Mouse (Mus musculus): ENCODE measurements around the gene Eps8. TPM values are rescaled to one million over a fixed set of nuclear protein-coding genes. Genes with fewer than 3 reads are reported as not detected.

The Eps8 gene
- total RNA-seq, 2 experiments from 2014 or later = 19.7 to 20.6 TPM

DNA sequence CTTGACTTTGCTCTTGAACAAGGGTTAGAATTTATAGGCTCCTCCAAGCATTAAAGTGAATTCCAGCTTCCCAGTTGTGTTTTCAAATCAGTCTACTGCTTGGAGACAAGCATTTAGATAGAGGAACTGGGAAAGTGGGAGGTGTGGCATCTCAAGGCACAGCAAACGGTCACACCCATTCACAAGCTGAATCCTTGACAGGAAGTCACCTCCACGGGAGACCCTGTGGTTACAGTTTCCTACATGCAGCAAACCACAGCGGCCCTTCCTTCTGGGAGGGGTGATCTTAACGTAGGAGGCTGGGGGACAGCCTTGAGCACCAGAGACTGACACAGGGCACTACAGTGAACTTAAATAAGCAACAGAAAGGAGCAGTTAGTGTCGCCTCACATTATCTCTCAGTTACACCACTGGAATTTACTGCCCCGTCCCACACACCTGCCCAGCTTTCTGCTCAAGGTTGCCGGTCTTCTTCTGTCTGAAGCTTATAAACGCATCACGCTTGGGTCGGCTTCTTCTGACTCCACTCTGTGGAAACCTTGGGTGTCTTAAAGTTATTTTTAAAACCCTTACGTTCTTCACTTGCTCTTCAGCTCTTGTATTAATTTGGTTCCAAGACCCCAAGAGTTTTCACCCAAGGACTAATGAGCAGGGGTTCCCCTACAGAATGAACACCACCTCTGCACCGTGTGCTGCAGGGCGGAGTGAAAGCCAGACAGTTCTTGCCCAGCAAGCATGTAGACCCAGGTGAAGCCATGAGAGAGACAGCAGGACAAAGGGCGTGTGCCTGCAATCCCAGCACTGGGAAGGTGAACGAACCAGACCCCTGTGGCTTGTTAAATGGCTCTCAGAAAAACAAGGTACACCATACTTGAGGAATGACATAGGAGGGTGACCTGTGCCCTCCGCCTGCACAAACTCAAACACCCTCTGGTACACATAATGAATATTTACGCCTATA, 113.2 kb downstream of the Eps8 start:
- DNase-seq = no peak

DNA sequence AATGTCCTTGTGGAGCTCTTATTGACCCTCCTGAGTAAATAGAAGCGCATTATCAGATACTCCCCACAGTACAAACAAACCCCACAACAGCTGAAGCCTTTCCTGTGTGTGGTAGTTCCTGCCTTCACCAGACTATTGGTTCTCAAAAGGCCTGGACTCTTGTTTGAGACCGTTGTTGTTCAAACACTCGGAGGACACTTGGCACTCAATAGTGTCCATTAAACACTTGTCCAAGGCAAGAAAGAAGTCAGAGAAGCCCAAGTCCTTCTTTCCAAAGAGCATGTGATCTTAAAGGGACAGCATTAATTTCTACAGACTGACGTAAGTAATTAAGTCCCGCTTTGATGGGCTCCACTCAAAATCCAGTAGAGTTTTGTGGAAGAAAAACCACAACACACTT, 113.9 kb downstream of the Eps8 start:
- DNase-seq = no peak
- intact Hi-C loops (cut with DNase I) = no loop called here

More for the DNA sequence above, 113.2 kb downstream of the Eps8 start:
- intact Hi-C loops (cut with DNase I) = no loop called here

DNA sequence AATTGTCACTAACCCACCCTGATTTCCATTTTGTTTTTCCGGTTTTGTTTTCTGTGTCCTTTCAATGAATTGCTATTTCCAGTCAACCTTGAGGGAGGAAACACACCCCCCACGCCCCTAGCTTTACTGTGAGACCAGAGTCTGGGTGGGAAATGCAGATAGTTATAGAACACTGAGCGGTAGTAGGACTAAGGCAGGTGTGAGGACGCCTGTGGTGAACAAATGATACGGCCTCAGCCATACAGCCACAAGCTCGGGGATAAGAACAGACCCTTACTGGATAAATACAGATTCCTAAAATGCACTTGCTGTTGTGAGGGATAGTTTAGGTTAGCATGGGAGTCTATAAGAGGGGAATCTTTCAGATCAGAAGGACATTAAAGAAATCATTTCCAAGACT, 114.3 kb downstream of the Eps8 start:
- intact Hi-C loops (cut with DNase I) = no loop called here
- DNase-seq = no peak

DNA sequence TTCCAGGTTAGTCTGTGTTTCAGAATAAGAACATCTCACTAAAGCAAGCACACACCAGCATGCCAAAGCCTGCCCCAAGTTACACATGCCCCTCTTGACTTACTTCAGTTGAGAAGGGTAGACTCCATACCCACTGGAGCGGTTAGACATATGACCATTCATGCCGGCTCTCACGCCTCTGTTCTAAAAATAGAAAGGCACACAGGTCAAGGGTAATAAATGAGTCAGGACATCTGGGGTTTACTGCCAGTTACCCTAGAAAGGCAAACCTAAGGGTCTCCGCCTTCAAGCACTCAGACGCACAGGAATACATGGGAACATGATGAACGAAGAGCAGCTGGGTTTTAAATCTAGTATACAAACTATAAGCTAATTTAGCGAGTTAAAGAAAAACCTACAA, 115.5 kb downstream of the Eps8 start:
- no peak for DNase-seq
- intact Hi-C loops (cut with DNase I) = no loop called here

GRCm38 (mm10) chr6:137532758-137533157, 121.9 kb downstream of the Eps8 start:
- no peak for DNase-seq
- intact Hi-C loops (cut with DNase I) = no loop called here

DNA sequence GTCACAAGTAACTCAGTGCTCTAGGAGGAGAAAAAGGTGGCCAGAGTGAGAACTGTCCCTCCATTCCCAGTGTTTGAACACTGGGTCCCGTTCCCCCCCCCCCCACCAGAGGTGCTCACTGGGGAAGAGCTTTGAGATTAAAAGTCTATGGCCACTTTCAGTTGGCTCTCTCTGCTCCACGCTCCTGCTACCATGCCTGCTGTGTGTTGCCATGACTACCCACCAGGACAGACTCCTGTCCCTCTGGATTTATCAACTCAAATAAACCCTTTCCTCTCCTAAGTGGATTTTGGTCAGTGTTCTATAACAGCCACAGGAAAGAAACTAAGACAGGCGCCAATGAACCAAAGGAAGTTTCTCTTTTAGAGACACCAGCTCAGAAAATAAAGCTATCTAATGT, 128.9 kb downstream of the Eps8 start:
- intact Hi-C loops (cut with DNase I) = no loop called here
- no peak for DNase-seq

DNA sequence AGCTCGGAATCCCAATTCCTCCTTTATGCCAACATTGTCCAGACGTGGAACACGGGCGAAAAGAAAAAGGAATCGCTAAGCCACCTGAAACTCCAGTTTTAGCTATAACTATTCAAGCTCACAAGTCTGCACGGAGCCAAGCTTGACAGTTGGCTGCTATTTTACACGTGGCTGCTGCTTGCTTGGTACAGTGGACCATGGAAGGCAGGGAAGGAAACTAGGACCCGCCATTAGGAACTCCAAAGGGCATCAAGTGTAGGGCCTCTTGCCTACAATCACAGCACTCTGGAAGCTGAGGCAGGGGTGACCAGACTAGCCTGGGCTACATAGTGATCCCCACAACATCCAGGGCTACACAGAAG, 134.4 kb downstream of the Eps8 start:
- intact Hi-C loops (cut with DNase I) = no loop called here
- DNase-seq = no peak

GRCm38 (mm10) chr6:137519529-137520342, 134.9 kb downstream of the Eps8 start:
- intact Hi-C loops (cut with DNase I) = no loop called here
- DNase-seq = no peak

DNA sequence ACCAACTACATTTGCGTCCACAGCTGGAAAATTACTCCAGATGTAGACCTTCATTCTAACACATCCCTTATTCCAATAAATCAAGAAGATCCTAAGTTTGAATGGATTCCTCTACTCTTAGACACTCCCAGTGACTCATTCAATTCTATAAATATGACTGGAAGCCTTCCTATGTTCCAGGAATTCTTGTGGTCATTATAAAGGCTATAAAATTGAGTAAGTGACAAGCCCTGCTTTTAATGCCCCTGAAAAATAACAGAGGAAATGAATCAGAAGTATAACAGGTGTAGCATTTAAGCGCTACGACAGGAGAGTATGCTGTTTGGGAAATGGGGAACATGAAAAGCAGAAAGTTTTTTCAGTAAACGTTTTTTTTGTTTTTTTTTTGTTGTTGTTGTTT, 139.8 kb downstream of the Eps8 start:
- intact Hi-C loops (cut with DNase I) = no loop called here
- no peak for DNase-seq

DNA sequence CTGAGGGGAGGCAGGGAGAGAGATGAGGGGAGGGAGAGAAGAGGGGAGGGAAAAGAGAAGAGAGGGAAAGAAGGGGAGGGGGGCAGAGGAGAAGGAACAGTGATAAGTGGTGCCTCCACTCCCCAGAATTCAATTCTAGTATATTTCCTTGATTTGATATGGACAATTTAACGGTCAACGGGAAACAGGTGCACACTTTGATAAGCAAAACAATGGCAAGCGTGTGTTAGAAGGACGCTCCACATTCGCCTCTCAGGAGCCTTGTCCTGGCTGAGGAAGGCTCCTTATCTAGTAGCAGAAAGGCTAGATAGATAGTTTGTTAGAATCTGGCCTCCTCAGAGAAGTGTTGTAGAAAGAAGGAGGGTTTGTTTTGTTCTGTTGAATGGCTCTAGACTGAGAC, 141.9 kb downstream of the Eps8 start:
- no peak for DNase-seq
- intact Hi-C loops (cut with DNase I) = no loop called here

DNA sequence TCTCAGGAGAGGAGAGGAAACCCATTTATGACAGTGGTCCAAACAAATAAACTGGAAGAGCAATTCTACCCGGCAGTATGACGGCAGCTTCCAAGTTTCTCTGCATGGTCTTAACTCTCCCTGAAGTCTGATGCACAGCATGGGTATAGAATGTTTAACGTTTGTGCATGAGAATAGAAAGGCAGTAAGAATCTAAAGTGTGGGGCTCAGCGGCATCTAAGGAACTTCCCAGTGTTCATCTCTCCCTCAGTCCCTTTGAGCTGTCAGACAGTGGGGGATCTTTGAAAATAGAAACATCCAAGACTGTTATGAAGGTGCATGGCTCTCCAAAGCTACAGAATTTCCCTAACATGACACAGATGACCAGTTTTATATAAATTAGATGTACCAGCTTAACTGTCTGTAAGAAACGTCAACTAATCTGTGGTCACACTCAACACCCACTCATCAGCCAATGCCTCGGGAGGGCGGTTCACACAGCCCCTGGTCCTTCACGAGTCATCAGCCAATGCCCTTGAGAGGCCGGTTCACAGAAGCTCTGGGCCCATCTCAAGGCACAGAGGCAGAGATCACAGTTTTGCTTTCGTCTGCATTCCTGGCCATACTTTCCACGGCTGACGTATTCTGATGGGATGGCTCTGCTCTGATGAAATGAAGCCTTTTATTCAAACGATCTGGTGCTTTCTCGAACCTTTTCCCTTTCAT, 145.2 kb downstream of the Eps8 start:
- DNase-seq = no peak
- intact Hi-C loops (cut with DNase I) = no loop called here

DNA sequence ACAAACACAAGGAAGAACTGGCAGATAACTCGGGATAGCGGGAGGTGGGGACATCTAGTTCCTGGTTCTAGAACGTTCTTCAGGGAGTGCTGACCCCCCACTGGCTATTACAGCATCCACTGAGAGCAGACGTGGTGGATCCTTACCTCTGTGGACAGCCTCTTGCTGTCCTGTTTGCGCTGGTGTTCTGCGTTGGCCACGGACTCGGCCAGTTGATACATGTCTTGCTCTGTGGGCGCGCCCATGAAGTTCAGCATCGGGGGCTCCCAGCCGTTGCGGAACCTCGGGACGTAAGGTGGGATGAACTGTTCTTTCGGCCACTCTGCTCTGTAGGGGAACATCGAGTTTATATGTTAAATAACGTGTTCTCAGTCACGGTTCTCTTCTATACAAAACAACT, 145.7 kb downstream of the Eps8 start:
- intact Hi-C loops (cut with DNase I) = no loop called here
- DNase-seq = no peak

DNA sequence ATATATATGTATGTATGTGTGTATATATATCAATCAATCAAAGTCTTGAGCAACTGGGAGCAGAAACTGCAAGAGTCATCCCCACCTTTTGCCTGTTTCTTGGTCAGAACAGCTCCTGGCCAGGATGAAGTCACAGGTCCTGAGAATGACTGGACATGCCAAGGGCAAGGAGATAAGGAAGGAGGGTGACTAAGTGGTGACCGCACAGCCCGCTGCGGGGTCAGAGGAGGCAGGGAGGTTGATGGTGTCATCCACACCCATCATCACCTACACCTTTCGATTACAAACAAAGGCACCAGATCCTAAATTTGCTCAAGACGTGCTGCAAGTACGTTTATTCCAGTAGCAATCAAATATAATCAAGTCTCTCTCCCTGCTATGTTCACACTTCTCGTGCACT, 148.1 kb downstream of the Eps8 start:
- intact Hi-C loops (cut with DNase I) = no loop called here
- no peak for DNase-seq

DNA sequence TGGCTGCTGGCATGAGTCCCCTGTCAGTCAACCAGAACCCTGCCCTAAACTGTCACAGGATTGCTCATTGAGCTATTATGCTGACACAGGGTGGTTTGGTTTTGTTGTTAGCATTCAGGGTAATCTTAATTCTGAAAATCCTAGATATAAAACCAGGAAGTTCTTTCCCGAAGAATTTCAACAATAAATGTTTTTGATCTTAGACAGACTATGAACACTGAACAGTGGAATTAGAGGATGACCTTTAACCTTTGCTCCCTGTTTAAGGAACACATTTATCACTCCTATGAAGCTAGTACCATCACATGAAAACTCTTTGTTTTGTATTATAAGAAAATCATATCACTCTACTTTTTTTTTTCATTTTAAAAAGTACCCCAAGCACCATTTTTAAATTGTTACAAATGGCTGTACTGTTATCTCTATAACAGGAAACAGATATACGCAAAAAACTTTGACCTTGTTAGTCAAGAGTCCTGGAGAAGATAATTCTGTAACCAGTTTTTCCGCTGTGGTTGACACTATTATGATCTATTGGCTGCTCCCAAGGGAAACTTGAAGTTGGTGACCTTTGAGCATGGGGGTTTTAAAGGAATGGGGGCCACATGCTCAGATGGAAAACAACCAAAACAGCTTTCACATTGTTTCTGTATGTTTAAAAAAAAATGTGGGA, 149.0 kb downstream of the Eps8 start:
- intact Hi-C loops (cut with DNase I) = no loop called here
- no peak for DNase-seq

DNA sequence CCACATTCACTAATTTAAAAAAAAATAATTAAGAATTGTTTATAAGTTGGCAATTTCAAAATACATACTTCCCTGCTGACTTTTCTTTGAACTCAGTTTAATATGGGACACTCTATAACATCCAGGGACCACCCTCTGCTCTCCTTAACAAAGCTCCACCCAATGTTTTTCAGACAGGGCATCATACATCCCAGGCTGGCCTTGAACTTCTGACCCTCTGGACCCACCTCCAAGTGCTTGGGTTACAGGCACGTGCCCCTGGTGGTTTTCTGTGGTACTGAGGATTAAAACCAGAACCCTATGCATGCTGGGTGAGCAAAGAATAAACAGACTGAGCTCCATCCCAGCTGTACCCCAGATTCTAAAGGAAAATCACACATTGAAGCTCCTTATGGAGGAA, 150.6 kb downstream of the Eps8 start:
- no peak for DNase-seq
- intact Hi-C loops (cut with DNase I) = no loop called here

DNA sequence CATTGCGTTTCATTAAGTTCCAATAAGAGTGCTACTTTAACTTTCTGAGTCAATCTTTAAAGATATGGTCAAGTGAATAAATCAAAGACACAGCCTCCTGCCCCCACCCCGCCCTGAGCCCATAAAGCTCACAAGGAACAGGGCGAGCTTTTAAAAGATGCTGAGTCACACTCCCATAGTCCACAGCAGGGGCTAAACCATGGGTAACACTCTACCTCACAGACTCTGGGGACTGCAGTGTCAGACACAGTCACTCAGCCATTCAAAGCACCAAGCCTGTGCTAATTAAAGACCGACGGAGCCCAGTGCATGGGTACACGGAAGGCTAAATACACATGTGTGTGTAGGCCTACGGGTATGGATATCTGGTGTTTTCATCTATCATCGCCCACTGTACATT, 151.2 kb downstream of the Eps8 start:
- DNase-seq = no peak
- intact Hi-C loops (cut with DNase I) = no loop called here

DNA sequence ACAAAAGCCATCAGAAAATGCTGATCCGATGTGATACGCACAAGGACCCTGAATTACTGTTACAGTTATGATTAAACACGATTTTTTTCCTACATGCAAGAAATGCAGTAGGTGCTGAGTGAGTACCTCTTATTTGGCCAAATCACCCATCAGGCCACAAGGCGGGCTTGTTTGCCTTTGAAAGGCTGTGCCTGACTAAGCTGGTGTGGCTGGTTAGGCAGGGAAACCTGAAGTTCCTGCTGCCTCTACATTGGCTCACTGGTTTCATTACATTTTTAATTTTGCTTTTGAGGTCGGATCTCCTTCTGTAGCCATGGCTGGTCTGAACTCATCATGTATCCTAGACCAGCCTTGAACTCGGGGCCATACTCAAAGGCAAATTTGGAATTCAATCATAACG, 151.7 kb downstream of the Eps8 start:
- intact Hi-C loops (cut with DNase I) = no loop called here

GRCm38 (mm10) chr6:137498781-137499180, 155.9 kb downstream of the Eps8 start:
- peak in 1 of 2 experiments; percentile 36 for DNase-seq
- intact Hi-C loops (cut with DNase I) = no loop called here

More for the DNA sequence above, 151.7 kb downstream of the Eps8 start:
- DNase-seq = no peak

GRCm38 (mm10) chr6:137497208-137497835, 157.4 kb downstream of the Eps8 start:
- intact Hi-C loops (cut with DNase I) = no loop called here
- no peak for DNase-seq

GRCm38 (mm10) chr6:137496562-137496961, 158.1 kb downstream of the Eps8 start:
- DNase-seq = no peak
- intact Hi-C loops (cut with DNase I) = no loop called here
